Mouse (Mus musculus) retina, postnatal 1 day (tissue): ENCODE measurements around the gene Ifit1bl2.
"Not testable (repeated sequence)": the region's sequence is repeated elsewhere in the genome, so short reads cannot be mapped to it uniquely, and the experiment has no call there.

ENCODE experiments used
- DNase-seq: peaks from one replicate; pipeline ENCODE4 v3.0.0-alpha.2; 2012

The Ifit1bl2 gene

GRCm38 (mm10) chr19:34607237-34608051, 33.1 kb downstream of the Ifit1bl2 start, which contains the start of gene Ifit3b:
TSS of gene Ifit3b (plus strand) at chr19:34607970.
- peak; percentile 50 for DNase-seq

GRCm38 (mm10) chr19:34605472-34605871, 35.1 kb downstream of the Ifit1bl2 start:
- no peak for DNase-seq

- DNase-seq = not testable (repeated sequence)
Measured at GRCm38 (mm10) chr19:34601888-34602287, 38.7 kb downstream of the Ifit1bl2 start, which contains the start of gene Ifit1bl1. TSS of gene Ifit1bl1 (minus strand) at chr19:34601956.

- not testable (repeated sequence) for DNase-seq
Measured at GRCm38 (mm10) chr19:34599250-34599649, 41.3 kb downstream of the Ifit1bl2 start.

- DNase-seq = no peak
Measured at GRCm38 (mm10) chr19:34598341-34598740, 42.2 kb downstream of the Ifit1bl2 start.

- no peak for DNase-seq
Measured at GRCm38 (mm10) chr19:34596811-34597210, 43.7 kb downstream of the Ifit1bl2 start.

- DNase-seq = not testable (repeated sequence)
Measured at GRCm38 (mm10) chr19:34594523-34594922, 46.0 kb downstream of the Ifit1bl2 start.

- DNase-seq = no peak
Measured at GRCm38 (mm10) chr19:34593456-34593855, 47.1 kb downstream of the Ifit1bl2 start.

GRCm38 (mm10) chr19:34588959-34589358, 51.6 kb downstream of the Ifit1bl2 start:
- DNase-seq = no peak

- not testable (repeated sequence) for DNase-seq
Measured at GRCm38 (mm10) chr19:34587898-34588692, 52.4 kb downstream of the Ifit1bl2 start.

- DNase-seq = not testable (repeated sequence)
Measured at GRCm38 (mm10) chr19:34585740-34586458, 54.6 kb downstream of the Ifit1bl2 start.

GRCm38 (mm10) chr19:34583126-34583766, 57.3 kb downstream of the Ifit1bl2 start, which contains the start of gene Ifit3:
TSS of gene Ifit3 (plus strand) at chr19:34583531.
- not testable (repeated sequence) for DNase-seq

- not testable (repeated sequence) for DNase-seq
Measured at GRCm38 (mm10) chr19:34582696-34583095, 57.8 kb downstream of the Ifit1bl2 start.

GRCm38 (mm10) chr19:34577121-34577520, 63.4 kb downstream of the Ifit1bl2 start:
- no peak for DNase-seq

- DNase-seq = no peak
Measured at GRCm38 (mm10) chr19:34573650-34574049, 66.9 kb downstream of the Ifit1bl2 start.

- DNase-seq = no peak
Measured at GRCm38 (mm10) chr19:34571080-34571479, 69.5 kb downstream of the Ifit1bl2 start.

- DNase-seq = no peak
Measured at GRCm38 (mm10) chr19:34569896-34570476, 70.6 kb downstream of the Ifit1bl2 start.

- DNase-seq = no peak
Measured at GRCm38 (mm10) chr19:34568988-34569895, 71.3 kb downstream of the Ifit1bl2 start.
